Mouse (Mus musculus) urinary bladder, postnatal 10 days (tissue): ENCODE results near the gene Mgll.
A peak's percentile ranks its signal among the peaks of the same experiment; 100 is the strongest.

ENCODE experiments used
- DNase-seq: peaks from one replicate; pipeline ENCODE4 v3.0.0; 2022; ENCODE audit warnings: low spot score

The Mgll gene

GRCm38 (mm10) chr6:88831456-88831855 is 107.2 kb downstream of the Mgll start:
- no peak for DNase-seq

GRCm38 (mm10) chr6:88832663-88833062 is 108.5 kb downstream of the Mgll start:
- no peak for DNase-seq

- no peak for DNase-seq
Measured at GRCm38 (mm10) chr6:88833340-88834140, 109.3 kb downstream of the Mgll start.

GRCm38 (mm10) chr6:88835047-88835446 is 110.8 kb downstream of the Mgll start:
- DNase-seq = no peak

- no peak for DNase-seq
Measured at GRCm38 (mm10) chr6:88836178-88836819, 112.1 kb downstream of the Mgll start.

GRCm38 (mm10) chr6:88837999-88838398 is 113.8 kb downstream of the Mgll start:
- no peak for DNase-seq

GRCm38 (mm10) chr6:88838613-88839012 is 114.4 kb downstream of the Mgll start:
- DNase-seq = no peak

GRCm38 (mm10) chr6:88839135-88839970 is 115.1 kb downstream of the Mgll start:
- no peak for DNase-seq

GRCm38 (mm10) chr6:88840211-88840610 is 116.0 kb downstream of the Mgll start:
- no peak for DNase-seq

GRCm38 (mm10) chr6:88840791-88841513 is 116.7 kb downstream of the Mgll start:
- DNase-seq = no peak

- DNase-seq = no peak
Measured at GRCm38 (mm10) chr6:88841514-88841780, 117.2 kb downstream of the Mgll start.

- DNase-seq = peak; percentile 98
Measured at GRCm38 (mm10) chr6:88841781-88842689, 117.8 kb downstream of the Mgll start, which contains the start of gene Abtb1. Abtb1 (minus strand) TSS chr6:88841984.

- no peak for DNase-seq
Measured at GRCm38 (mm10) chr6:88842731-88843151, 118.5 kb downstream of the Mgll start.

GRCm38 (mm10) chr6:88843241-88843640 is 119.0 kb downstream of the Mgll start:
- no peak for DNase-seq

- no peak for DNase-seq
Measured at GRCm38 (mm10) chr6:88843781-88844725, 119.8 kb downstream of the Mgll start.

- DNase-seq = no peak
Measured at GRCm38 (mm10) chr6:88844901-88845565, 120.8 kb downstream of the Mgll start.

- DNase-seq = no peak
Measured at GRCm38 (mm10) chr6:88847571-88847970, 123.4 kb downstream of the Mgll start.

- no peak for DNase-seq
Measured at GRCm38 (mm10) chr6:88849270-88849669, 125.1 kb downstream of the Mgll start.

GRCm38 (mm10) chr6:88850034-88850433 is 125.8 kb downstream of the Mgll start:
- DNase-seq = no peak
